Mouse (Mus musculus) common myeloid progenitor, adult 5-6 weeks (primary cell): ENCODE data around the gene Gm10644. TPM values are rescaled to one million over a fixed set of nuclear protein-coding genes. Genes with fewer than 3 reads are reported as not detected.
"Not testable (repeated sequence)": the region's sequence is repeated elsewhere in the genome, so short reads cannot be mapped to it uniquely, and the experiment has no call there.

Experiments
- ATAC-seq: replicated peaks from 2 replicates; pipeline ENCODE4 v1.8.0; 2016; ENCODE audit warnings: low read depth, mild to moderate bottlenecking, moderate TSS enrichment, inconsistent platforms; ENCODE audit not compliant: poor library complexity, severe bottlenecking
- total RNA-seq: library from RNA; stranded (forward); fragments of 200-1000, 187-1606 nt; gene quantifications from 2 replicates; pipeline ENCODE4 v1.2.3, GENCODE M21; 2017

Gene Gm10644
- 0.05 TPM in 1 of 2 replicates, not detected in the other for total RNA-seq

DNA sequence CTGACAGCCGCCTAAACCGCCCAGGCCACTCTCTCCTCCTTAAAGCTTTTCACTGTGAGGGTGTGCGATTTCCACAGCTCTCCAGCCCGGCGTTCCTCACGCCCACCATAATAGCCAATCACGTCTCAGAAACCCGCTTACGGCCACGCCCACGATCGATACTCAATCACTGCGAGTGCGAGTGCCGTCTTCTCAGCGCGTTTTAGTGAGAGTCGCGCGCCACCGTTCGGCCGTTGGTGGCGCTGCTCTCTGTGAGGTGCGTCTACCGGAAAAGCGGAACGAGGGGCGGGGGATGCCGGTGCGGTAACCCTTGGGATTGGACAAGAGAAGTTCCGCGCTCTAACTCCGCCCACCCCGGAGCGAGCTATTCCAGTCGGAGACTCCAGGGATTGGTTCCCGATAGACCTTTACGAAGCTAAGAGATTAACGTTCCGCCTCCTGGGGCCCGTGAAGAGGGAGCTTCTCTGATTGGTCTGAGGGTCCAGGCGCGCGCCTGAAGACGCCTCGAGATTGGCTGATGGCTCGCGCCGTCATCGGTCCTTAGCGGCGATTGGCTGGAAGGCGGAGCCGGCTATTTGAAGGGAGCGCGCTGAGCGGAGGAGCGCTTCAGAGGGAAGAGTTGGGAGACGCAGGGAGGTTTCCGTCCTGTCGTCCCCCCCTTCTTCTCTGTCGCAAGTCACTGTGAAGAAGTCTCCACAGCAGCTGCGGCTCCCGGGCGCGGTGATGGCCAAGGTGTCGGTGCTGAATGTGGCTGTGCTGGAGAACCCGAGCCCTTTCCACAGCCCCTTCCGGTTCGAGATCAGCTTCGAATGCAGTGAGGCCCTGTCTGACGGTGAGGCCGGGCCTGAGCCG lies at the start of gene Gm10644, which contains the start of gene Asf1b:
TSS of gene Gm10644 (minus strand) at position 100 of the 852 bp plus-strand sequence.
TSS of gene Asf1b (plus strand) at position 402 of the 852 bp plus-strand sequence.
- ATAC-seq = peak; percentile 94

DNA sequence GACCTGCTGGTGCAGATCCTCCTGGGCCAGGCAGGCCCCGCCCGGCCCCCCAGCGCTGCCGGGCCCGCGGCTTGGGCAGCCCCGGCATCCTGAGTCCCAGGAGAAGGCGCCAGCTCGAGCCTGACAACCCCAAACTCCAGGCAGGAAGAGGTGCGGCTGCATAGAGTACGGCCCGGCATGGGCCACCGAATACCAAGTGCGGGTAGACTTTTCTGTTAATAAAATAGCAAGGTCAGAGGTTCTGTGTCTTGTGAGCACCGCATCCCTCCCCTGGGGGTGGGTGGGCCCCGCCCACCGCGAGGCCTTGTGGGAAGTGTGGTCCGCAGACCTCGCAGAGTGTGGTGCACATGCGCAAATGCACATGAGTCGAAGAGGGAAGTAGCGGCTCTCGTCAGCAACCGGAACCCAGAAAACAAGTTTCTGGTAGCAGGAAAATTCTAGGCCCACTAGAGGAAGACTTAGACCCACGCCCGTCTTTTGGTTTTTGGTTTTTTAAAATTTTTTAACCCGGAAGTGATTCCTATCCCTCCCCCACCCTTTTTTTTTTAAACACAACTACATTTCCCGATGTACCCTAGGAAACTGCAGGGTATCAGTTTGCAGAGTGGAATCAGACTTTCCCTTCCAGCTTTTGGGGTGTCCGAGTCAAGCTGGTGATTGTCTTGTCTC lies 49.7 kb upstream of the Gm10644 start:
- peak; percentile 98 for ATAC-seq

DNA sequence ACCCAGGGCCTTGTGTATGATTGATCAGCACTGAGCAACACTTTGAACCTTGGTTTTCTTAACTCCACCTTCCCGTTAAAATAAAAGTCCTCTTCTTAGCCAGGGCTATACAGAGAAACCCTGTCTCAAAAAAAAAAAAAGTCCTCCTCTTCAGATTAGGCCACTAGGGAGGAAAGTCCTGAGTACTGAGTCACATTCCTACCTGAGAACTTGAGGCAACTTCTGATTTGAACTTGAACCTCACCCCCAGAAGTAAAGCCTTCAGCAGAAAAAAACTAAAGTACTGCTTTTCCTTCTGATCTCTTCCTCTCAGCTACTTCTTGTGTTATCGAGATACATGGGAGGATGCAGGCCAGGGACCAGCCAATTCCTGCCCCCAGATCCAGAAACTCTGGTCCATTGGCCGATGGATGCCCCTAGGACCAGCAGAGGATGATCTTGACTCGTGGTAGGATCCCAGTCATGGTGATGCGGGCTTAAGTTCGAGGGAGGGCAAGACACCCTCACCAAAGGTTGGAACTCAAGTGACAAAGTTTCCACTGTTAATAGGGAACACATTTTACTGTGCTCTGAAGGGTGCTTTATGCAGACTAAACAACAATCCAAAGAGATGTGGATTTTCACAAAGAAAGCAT lies 48.7 kb upstream of the Gm10644 start:
- ATAC-seq = no peak

DNA sequence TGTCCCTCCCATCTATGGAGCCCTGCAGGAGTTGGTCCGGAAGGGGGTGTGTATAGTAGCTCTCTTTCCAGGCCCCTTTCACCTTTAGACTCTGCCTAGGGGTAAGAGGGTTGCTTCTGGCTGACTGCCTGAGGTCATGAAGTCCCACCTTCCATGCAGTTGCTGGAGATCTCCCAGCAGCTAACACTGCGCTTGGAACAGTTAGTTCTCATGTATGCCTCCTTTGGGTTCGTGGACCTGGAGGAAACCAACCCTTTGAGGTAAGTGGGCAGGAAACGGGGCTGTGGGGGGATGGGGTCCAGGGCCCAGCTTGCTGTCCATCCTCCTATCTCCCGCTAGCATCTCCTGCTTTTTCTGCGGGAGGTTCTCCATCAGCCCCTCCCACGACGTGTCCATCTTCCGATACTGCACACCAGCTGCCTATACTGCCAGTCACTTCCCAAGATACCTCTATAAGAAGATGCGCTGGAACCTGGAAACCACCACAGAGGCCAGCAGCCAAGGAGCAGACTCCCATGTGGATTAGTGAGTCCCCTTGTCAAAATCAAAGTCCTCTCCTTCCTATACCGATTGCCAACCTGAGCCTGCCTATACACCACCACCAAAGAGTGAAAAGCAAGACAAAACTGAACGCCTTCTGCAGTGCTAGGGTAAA lies 48.1 kb upstream of the Gm10644 start:
- ATAC-seq = no peak

DNA sequence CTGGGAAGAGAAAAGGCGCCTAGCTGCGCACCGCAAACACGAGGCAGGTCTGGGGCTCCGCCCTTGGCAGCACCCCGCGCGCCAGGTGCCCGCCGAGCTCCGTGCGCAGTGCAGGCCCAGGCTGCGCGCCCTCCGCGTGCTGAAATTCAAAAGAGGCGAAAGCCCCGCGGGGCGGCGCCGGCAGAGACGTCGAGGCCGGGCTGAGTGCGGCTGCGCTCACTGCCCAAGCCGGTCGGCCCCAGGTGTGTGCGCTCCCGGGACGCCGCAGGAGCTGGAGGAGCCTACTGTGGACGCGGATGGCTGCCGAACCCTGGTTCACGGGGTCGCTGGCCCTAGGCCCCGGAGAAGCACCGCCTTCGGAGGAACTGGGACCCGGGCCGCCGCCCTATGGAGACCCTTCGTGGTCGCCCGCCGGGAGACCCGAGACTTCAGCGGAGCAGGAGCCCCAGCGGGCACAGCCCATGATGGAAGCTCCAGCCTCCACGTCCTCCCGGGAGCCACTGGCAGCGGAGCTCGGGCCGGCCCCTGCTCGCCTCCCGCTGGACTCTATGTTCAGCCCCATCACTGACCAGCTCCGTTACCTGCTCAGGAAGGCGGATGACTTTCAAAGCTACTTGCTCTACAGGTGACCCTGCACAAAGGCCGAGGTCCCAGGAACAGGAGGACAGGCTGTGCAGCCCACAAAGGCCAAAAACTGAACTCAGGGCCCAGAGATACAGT lies 46.4 kb upstream of the Gm10644 start, which contains the start of gene 1700067K01Rik:
TSS of gene 1700067K01Rik (plus strand) at position 222 of the 720 bp plus-strand sequence.
- ATAC-seq = no peak

DNA sequence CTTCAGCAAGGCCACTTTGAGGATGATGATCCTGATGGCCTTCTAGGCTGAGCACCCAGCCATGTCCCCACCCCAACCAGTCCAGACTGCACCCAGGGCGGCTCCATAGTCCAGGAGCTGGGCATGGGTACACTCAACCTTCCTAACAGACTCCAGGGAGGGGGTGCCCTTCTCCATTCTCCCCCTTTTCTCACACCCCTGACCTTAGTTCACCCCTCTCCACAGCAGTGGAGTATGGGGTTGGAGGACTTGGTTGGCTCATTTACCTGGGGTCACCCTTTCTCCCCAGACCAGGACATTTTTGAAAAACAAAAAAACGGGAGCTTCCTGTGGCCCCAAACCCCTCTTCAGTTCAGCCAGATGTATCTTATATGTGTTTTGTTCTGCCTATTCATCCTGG lies 44.8 kb upstream of the Gm10644 start:
- no peak for ATAC-seq

DNA sequence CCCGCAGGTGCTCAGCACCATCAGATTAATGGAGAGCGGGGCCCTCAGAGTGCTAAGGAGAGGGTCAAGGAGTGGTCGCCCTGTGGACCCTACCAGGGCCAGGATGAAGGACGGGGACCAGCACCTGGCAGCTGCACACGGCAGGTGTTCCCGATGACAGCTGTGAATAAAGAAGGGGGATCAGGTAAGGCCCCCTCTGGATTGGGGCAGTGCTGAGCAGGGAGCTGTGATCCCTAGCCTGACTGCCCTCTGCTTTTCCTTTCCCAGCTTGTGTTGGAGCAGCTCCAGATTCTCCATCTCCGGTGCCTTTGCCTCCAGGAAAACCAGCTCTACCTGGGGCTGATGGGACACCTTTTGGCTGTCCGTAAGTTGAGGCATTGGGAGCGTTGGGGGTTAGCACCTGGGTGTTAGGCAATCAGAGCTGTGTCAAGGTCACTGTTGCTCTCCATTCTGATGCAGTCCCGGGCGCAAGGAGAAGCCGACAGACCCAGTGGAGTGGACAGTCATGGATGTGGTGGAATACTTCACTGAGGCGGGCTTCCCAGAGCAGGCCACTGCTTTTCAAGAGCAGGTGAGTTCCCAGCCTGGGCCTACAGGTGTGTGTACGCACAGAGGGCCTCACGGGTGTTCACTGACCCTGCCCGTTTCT lies 44.2 kb upstream of the Gm10644 start:
- no peak for ATAC-seq

DNA sequence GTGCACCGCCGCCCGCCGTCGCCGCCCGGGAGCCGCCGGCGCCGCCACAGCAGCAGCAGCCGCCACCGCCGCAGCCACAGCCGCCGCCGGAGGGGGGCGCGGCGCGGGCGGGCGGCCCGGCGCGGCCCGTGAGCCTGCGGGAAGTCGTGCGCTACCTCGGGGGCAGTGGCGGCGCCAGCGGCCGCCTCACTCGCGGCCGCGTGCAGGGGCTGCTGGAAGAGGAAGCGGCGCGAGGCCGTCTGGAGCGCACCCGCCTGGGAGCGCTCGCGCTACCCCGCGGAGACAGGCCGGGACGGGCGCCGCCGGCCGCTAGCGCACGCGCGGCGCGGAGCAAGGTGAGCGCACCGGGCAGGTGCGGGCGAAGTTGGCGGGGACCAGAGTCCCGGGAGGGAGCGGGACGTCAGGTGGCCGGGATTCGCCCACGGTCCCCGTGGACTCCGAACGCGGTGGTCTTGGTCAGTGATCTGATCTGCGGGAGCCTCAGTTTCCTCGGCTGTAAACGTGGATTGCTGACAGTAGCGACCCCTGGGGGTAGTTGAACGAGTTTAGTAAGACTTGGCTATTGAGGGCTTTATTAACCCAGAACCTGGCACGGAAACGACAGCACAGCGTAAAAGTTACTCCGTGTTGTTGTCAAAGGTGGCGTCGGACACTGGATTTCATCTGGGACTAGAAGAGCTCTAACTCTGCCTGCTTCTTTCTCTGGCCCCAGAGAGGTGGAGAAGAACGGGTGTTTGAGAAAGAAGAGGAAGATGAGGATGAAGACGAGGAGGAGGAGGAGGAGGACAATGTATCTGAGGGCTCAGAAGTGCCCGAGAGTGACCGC lies 43.4 kb upstream of the Gm10644 start:
- ATAC-seq = 0 out of 2 replicates have a peak, but pooled peaks have one; percentile 36

DNA sequence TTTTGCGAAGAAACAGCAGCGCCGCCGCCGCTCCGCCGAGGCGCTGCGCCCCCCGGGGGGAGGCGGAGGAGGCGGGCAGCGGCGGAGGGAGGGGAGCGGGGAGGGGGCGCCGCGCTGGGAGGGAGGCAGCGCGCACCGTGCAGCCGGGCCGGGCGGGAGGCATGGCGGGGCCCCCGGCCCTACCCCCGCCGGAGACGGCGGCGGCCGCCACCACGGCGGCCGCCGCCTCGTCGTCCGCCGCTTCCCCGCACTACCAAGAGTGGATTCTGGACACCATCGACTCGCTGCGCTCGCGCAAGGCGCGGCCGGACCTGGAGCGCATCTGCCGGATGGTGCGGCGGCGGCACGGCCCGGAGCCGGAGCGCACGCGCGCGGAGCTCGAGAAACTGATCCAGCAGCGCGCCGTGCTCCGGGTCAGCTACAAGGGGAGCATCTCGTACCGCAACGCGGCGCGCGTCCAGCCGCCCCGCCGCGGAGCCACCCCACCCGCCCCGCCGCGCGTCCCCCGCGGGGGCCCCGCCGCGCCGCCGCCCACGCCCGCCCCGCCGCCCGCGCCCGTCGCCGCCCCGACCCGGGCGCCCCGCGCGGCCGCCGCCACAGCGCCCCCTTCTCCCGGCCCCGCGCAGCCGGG lies 42.6 kb upstream of the Gm10644 start, which contains the start of gene Samd1:
TSS of gene Samd1 (plus strand) at position 162 of the 631 bp plus-strand sequence.
- no peak for ATAC-seq

DNA sequence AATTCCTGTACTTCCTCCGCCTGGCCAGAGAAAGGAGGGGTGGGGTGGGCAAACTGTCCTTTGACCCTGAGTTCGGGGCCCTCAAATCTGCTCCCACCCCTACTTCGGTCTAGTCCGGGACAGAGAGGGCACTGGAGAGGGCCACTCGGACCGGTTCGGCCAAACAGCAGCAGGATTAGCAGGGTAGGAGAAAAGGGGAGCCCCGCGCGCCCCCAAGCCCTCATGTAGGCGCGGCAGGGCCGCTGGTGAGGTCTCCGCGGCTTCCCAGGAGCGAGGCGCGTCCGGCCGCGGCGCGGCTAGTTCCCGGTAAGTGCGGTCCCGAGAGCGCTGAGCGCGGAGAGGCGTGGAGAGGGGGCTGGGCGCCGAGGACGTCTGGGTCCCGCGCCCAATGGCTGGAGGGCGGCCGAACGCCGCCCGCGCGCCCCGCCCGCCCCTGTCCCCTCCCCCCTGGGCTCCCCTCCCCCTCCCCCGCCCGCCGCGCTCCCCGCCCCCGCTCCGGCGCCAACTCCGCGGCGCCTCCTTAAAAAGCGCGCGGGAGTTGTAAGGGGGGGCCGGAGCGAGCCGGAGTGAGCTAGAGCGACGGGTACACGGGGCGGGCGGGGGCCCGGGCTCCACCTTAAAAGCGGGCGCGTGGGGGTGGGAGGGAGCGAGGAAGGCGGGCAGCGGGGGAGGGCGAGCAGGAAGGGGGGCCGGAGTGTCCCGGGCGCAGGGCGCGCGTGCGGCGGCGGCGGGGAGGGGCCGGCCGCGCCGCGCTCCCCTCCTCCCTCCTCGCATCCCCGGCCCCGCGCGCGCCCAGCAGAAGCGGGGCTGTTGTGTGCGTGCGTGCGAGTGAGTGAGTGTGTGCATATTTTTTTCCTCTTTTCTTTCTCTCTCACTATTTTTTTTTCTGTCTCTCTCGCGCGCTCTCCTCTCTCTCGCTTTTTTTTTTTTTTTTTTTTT lies 41.8 kb upstream of the Gm10644 start:
- peak; percentile 63 for ATAC-seq

DNA sequence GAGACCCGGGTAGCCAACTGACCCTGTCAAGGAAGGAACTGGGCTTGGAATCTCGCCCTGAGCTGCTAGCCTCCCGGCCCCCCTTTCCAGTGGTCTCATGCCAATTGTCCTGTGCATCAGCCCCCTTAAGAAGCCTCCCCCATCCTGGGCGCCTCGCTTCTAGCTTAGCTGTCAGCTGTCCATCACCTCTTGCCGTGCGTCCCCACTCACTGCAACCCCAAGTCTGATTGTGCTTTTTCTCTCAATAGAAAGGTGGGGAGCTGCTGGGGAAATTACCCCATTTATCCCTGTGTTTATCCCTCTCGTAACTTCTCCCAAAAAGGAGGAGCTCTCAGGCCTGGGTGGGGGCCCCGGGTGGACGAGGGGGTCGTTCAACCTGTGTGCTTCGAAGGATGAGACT lies 41.0 kb upstream of the Gm10644 start:
- ATAC-seq = no peak

DNA sequence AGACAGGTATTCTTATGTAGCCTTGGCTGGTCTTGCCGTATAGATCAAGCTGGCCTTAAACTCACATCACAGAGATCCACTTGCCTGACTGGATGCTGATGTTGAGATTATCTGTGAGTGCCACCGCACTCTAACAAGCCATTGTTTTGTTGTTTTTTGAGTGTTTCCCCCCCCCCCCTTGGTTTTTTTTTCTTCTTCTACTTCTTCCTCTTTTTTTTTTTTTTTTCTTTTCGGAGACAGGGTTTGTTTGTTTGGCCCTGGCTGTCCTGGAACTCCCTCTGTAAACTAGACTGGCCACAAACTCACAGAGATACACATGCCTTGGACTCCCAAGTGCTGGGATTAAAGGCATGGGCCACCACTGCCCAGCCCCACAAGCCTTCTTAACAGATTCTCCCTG lies 39.0 kb upstream of the Gm10644 start:
- ATAC-seq = no peak

DNA sequence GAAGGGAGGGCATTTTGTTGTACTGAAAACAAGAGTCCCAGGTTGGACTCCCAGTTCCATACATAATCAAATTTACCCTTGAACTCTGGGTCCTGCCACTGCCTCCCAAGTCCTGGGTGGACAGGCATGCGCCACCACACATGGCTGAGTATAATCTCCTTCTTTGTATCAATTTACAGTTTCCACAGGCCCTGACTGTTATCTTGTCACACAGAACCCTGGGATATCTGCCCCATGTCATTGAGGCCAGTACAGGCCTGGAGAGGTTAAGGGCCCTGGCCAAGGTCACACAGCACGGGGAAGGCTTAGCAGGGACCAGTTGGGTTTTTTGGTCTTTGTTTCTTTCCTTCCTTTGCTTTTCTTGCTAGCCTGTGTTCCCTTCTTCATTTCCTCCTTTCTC lies 37.5 kb upstream of the Gm10644 start:
- ATAC-seq = no peak

DNA sequence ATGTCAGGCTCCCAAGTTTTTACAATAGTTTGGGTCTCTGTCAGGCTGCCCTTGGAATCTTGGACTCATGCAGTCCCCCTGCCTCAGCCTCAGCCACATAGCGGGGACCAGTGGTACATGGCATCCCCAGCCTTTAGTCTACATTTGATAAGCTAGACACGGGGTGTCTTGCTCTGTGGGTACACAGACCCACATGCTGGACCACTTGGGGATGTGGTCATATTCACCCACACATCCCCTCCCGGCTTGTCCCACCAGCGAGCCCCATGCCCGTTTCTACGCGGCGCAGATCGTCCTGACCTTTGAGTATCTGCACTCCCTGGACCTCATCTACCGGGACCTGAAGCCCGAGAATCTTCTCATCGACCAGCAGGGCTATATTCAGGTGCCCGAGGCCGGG lies 35.2 kb upstream of the Gm10644 start:
- ATAC-seq = no peak

DNA sequence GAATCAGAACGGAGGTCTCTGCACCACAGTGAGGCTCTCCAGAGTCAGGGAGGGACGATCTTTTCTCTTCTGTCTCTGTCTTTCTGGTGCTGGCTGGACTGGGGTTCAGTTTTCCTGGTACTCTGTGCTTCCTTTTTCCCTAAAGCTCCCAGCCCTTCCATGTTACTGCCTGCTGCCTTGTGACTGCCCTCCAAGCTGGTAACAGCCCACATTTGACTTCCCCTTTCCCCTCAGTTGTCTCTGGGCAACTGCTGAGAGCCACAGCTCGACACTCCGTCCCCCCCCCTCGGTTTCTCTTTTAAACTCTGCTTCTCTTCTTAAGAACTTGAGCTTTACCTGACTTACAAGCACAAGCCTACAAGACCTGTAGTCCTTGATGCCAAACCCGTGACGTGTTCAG lies 34.2 kb upstream of the Gm10644 start:
- peak; percentile 88 for ATAC-seq

DNA sequence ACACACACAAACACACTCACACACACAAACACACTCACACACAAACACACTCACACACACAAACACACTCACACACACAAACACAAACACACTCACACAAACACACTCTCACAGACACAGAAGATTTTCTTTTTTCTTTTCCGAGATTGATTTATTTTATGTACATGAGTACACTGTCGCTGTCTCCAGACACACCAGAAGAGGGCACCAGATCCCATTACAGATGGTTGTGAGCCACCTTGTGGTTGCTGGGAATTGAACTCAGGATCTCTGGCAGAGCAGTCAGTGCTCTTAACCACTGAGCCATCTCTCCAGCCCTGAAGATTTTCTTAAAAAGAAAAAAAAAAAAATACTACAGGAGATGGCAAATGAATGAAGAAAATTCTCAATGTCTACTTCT lies 28.2 kb upstream of the Gm10644 start:
- ATAC-seq = not testable (repeated sequence)

DNA sequence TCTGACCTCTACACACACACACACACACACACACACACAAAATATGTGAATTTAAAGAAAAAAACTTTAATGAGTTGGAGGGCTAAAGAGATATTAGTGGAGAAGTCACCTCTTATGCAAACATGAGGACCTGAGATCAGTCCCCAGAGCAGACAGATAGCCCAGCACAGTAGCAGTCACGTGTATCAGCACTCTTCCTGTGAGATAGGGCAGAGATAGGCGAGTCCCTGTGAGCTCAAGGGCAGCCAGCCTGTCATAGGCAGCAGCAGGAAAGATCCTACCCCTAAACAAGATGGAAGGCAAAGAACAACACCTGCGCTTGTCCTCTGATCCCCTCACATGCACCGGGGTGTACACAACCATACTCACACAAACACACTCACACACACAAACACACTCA lies 27.4 kb upstream of the Gm10644 start:
- ATAC-seq = no peak
